Mouse (Mus musculus): ENCODE measurements around the gene C1qa. TPM values are rescaled to one million over a fixed set of nuclear protein-coding genes. Genes with fewer than 3 reads are reported as not detected.

The C1qa gene
- polyA plus RNA-seq, 1 experiment: not detected

- TF ChIP-seq SRF (IDR thresholded peaks at IDR 0.05; ENCODE audit: control insufficient read depth, insufficient read length, low read depth) (no peak), USF1 (IDR thresholded peaks at IDR 0.05; ENCODE audit: low read depth) (no peak)
- Histone ChIP-seq H3K4me3 (no peak overlapping the region), H3K4me2 (ENCODE audit: low read depth) (no peak overlapping the region), H3K27me3 (ENCODE audit: control insufficient read depth, insufficient read depth, insufficient read length) (peaks cover 42% of the 10 kb centered on the region), H3K36me3 (ENCODE audit: control insufficient read depth, insufficient read depth) (no peaks in the 10 kb centered on the region), H3ac (ENCODE audit: control insufficient read depth, insufficient read length) (no peak overlapping the region), H3K79me2 (ENCODE audit: control insufficient read depth, insufficient read depth) (no peaks in the 10 kb centered on the region)
Measured at GRCm38 (mm10) chr4:136916359-136917164, 18.0 kb upstream of the C1qa start.

- no peaks in the 10 kb centered on the region for H3K79me2 ChIP-seq (ENCODE audit: control insufficient read depth, insufficient read depth)
- TF ChIP-seq CEBPB (IDR thresholded peaks at IDR 0.05; ENCODE audit: insufficient read depth, poor library complexity, severe bottlenecking): no peak
- no peak for TF ChIP-seq MAX (IDR thresholded peaks at IDR 0.05; ENCODE audit: low read depth)
- TF ChIP-seq TCF12 (IDR thresholded peaks at IDR 0.05; ENCODE audit: insufficient read depth, poor library complexity, severe bottlenecking): no peak
- H3ac ChIP-seq (ENCODE audit: control insufficient read depth, insufficient read length): no peak overlapping the region
- no peak overlapping the region for H3K4me3 ChIP-seq
- H3K4me2 ChIP-seq (ENCODE audit: low read depth): no peak overlapping the region
- H3K36me3 ChIP-seq (ENCODE audit: control insufficient read depth, insufficient read depth): no peaks in the 10 kb centered on the region
- peaks cover 49% of the 10 kb centered on the region for H3K27me3 ChIP-seq (ENCODE audit: control insufficient read depth, insufficient read depth, insufficient read length)
Measured at GRCm38 (mm10) chr4:136912841-136913240, 14.2 kb upstream of the C1qa start.

GRCm38 (mm10) chr4:136911804-136912203, 13.2 kb upstream of the C1qa start:
- no peaks in the 10 kb centered on the region for H3K79me2 ChIP-seq (ENCODE audit: control insufficient read depth, insufficient read depth)
- no peaks in the 10 kb centered on the region for H3K36me3 ChIP-seq (ENCODE audit: control insufficient read depth, insufficient read depth)
- H3ac ChIP-seq (ENCODE audit: control insufficient read depth, insufficient read length): no peak overlapping the region
- TF ChIP-seq MYOD1 (IDR thresholded peaks at IDR 0.05; ENCODE audit: control insufficient read depth in 1 of 3, insufficient read length in 2 of 3, low read depth in 2 of 3) (no peak), E2F4 (IDR thresholded peaks at IDR 0.05; ENCODE audit: insufficient read depth) (no peak), CEBPB (IDR thresholded peaks at IDR 0.05; ENCODE audit: insufficient read depth, poor library complexity, severe bottlenecking) (no peak), MYOG (IDR thresholded peaks at IDR 0.05; ENCODE audit: control insufficient read depth in 1 of 3, insufficient read depth in 1 of 3, insufficient read length in 2 of 3, low read depth in 2 of 3) (no peak), TCF3 (IDR thresholded peaks at IDR 0.05; ENCODE audit: insufficient read length, low read depth) (no peak), MAX (IDR thresholded peaks at IDR 0.05; ENCODE audit: low read depth) (no peak), SRF (IDR thresholded peaks at IDR 0.05; ENCODE audit: control insufficient read depth, insufficient read length, low read depth) (no peak), USF1 (IDR thresholded peaks at IDR 0.05; ENCODE audit: low read depth) (no peak), POLR2A (IDR thresholded peaks at IDR 0.05; ENCODE audit: insufficient read length, low read depth) (no peak), REST (IDR thresholded peaks at IDR 0.05; ENCODE audit: insufficient read depth, insufficient read length) (no peak), TCF12 (IDR thresholded peaks at IDR 0.05; ENCODE audit: insufficient read depth, poor library complexity, severe bottlenecking) (no peak), POLR2AphosphoS2 (IDR thresholded peaks at IDR 0.05; ENCODE audit: insufficient read length, low read depth) (no peak)
- H3K4me3 ChIP-seq: no peak overlapping the region
- no peak overlapping the region for H3K4me2 ChIP-seq (ENCODE audit: low read depth)
- peaks cover 41% of the 10 kb centered on the region for H3K27me3 ChIP-seq (ENCODE audit: control insufficient read depth, insufficient read depth, insufficient read length)

- Histone ChIP-seq H3ac (ENCODE audit: control insufficient read depth, insufficient read length) (no peak overlapping the region), H3K27me3 (ENCODE audit: control insufficient read depth, insufficient read depth, insufficient read length) (peaks cover 36% of the 10 kb centered on the region), H3K36me3 (ENCODE audit: control insufficient read depth, insufficient read depth) (no peaks in the 10 kb centered on the region), H3K79me2 (ENCODE audit: control insufficient read depth, insufficient read depth) (no peaks in the 10 kb centered on the region), H3K4me3 (no peak overlapping the region), H3K4me2 (ENCODE audit: low read depth) (no peak overlapping the region)
- TF ChIP-seq USF1 (IDR thresholded peaks at IDR 0.05; ENCODE audit: low read depth) (no peak), REST (IDR thresholded peaks at IDR 0.05; ENCODE audit: insufficient read depth, insufficient read length) (no peak), POLR2A (IDR thresholded peaks at IDR 0.05; ENCODE audit: insufficient read length, low read depth) (no peak), SRF (IDR thresholded peaks at IDR 0.05; ENCODE audit: control insufficient read depth, insufficient read length, low read depth) (no peak), MYOG (IDR thresholded peaks at IDR 0.05; ENCODE audit: control insufficient read depth in 1 of 3, insufficient read depth in 1 of 3, insufficient read length in 2 of 3, low read depth in 2 of 3) (no peak), E2F4 (IDR thresholded peaks at IDR 0.05; ENCODE audit: insufficient read depth) (no peak), CEBPB (IDR thresholded peaks at IDR 0.05; ENCODE audit: insufficient read depth, poor library complexity, severe bottlenecking) (no peak), MYOD1 (IDR thresholded peaks at IDR 0.05; ENCODE audit: control insufficient read depth in 1 of 3, insufficient read length in 2 of 3, low read depth in 2 of 3) (no peak), TCF12 (IDR thresholded peaks at IDR 0.05; ENCODE audit: insufficient read depth, poor library complexity, severe bottlenecking) (no peak), MAX (IDR thresholded peaks at IDR 0.05; ENCODE audit: low read depth) (no peak)
Measured at GRCm38 (mm10) chr4:136911211-136911646, 12.6 kb upstream of the C1qa start.

- no peaks in the 10 kb centered on the region for H3K36me3 ChIP-seq (ENCODE audit: control insufficient read depth, insufficient read depth)
- TF ChIP-seq TCF3 (IDR thresholded peaks at IDR 0.05; ENCODE audit: insufficient read length, low read depth): no peak
- TF ChIP-seq E2F4 (IDR thresholded peaks at IDR 0.05; ENCODE audit: insufficient read depth): no peak
- no peak for TF ChIP-seq MAX (IDR thresholded peaks at IDR 0.05; ENCODE audit: low read depth)
- no peak for TF ChIP-seq TCF12 (IDR thresholded peaks at IDR 0.05; ENCODE audit: insufficient read depth, poor library complexity, severe bottlenecking)
- TF ChIP-seq POLR2AphosphoS2 (IDR thresholded peaks at IDR 0.05; ENCODE audit: insufficient read length, low read depth): no peak
- TF ChIP-seq MYOG (IDR thresholded peaks at IDR 0.05; ENCODE audit: control insufficient read depth in 1 of 3, insufficient read depth in 1 of 3, insufficient read length in 2 of 3, low read depth in 2 of 3): no peak
- no peak for TF ChIP-seq MYOD1 (IDR thresholded peaks at IDR 0.05; ENCODE audit: control insufficient read depth in 1 of 3, insufficient read length in 2 of 3, low read depth in 2 of 3)
- no peak overlapping the region for H3ac ChIP-seq (ENCODE audit: control insufficient read depth, insufficient read length)
- H3K79me2 ChIP-seq (ENCODE audit: control insufficient read depth, insufficient read depth): no peaks in the 10 kb centered on the region
- H3K27me3 ChIP-seq (ENCODE audit: control insufficient read depth, insufficient read depth, insufficient read length): peaks cover 37% of the 10 kb centered on the region
- H3K4me3 ChIP-seq: no peak overlapping the region
- no peak overlapping the region for H3K4me2 ChIP-seq (ENCODE audit: low read depth)
Measured at GRCm38 (mm10) chr4:136907809-136908208, 9.2 kb upstream of the C1qa start.

Data from myocyte (in vitro differentiated cells).